Mouse (Mus musculus) heart, postnatal 10 days (tissue): ENCODE results near the gene Slc25a16. TPM values are rescaled to one million over a fixed set of nuclear protein-coding genes. Genes with fewer than 3 reads are reported as not detected.

ENCODE experiments used
- DNase-seq, 2 experiments: peaks; one replicate each; pipeline ENCODE4 v3.0.0; 2021
- intact Hi-C: fragments of 180-260 bp; cut with DNase I; formaldehyde crosslinking; loops from one replicate; pipeline ENCODE4 v1.15.1; 2025
- total RNA-seq, 2 experiments: library from RNA; stranded (reverse); gene quantifications; 2 replicates each; pipeline ENCODE4 v1.2.3; 2021

The Slc25a16 gene
- total RNA-seq, 2 experiments from 2014 or later, result 29.5 to 30.7 TPM

DNA sequence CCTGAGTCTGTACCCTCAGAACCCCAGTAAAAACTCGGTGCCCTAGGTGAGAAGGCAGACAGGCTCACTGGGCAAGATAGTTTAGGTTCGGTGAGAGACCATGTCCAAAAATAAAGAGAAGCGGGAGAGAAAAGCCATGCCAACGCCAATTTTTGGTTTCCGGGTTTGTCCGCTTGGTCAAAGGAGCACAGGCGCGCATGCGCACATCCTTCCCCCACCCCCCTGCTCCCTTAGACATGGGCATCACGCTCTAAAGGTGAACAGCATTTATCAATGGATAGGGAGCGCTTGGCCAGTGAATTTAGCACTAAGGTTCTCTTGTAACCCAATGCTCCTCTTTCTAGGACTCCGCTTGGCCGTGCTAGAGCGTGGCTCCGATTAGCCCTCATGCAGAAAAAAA, 70.2 kb downstream of the Slc25a16 start:
- intact Hi-C loops, result no loop called here

DNA sequence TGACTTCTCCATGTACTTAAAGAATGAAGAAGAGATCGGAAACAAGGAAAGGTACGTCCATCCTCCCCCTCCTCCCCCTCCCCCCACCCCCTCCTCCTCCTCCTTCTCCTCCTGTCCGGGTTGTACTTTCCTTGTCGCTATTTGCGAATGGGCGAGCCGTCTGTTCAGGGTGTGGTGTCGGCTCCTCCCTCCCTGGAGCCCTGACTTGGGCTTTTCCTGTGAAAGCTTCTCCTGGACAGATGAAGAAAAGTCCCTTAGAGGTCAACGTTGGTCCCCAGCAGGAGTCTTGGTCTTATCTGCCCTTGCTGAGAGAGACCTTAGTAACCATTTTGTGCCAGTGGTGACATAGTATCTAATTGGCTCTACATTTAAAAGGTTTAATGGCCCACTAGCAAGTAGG, 73.6 kb downstream of the Slc25a16 start:
- intact Hi-C loops, result no loop called here
- DNase-seq, result no peak

More for the DNA sequence above, 70.2 kb downstream of the Slc25a16 start:
- no peak for DNase-seq

Other genes with a start within 250 kb of the Slc25a16 start
- gene Stox1, start 194.5 kb upstream of the Slc25a16 start, total RNA-seq, result 1 to 10 TPM; 1.1 to 2.4 TPM
- gene Ccar1, start 128.3 kb upstream of the Slc25a16 start, total RNA-seq, result 10 to 100 TPM; 57.5 to 58.9 TPM
- 10 to 100 TPM; 23.3 to 35.6 TPM for gene Tet1, start 11.6 kb upstream of the Slc25a16 start, total RNA-seq
- gene Dna2, start 26.4 kb downstream of the Slc25a16 start, total RNA-seq, result 1 to 10 TPM; 3.3 to 3.5 TPM
- gene Rufy2, start 59.6 kb downstream of the Slc25a16 start, total RNA-seq, result 10 to 100 TPM; 17.3 to 19.0 TPM
- 10 to 100 TPM; 31.1 to 32.6 TPM for gene Hnrnph3, start 103.6 kb downstream of the Slc25a16 start, total RNA-seq
- gene Pbld2, start 103.7 kb downstream of the Slc25a16 start, total RNA-seq, result 1 to 10 TPM; 2.7 to 2.9 TPM
- gene Pbld1, start 139.5 kb downstream of the Slc25a16 start, total RNA-seq, result under 1 TPM; 0.60 to 0.92 TPM
- gene Atoh7, start 179.0 kb downstream of the Slc25a16 start, total RNA-seq, result not detected